ENCODE assay signal across 23 mouse cellular contexts in the genomic region with DNA sequence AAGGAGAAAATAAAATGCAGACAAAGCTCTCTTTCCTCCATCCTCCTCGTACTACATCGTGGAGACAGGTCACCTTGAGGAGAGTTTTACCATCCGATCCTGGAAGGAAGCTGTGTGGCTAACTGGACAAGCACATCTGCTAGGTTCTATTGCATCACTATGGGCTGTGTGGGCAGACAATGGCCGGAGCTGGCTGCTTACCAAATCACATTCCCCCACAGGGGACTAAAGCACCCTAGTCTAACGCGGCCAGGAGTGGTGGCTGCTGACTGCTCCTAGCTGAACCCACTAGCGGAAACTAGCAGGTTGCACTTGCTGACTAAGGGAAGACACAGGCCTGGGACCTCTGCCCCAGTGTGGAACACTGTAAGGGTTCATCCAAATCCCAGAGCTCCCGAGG.
DNase-seq lines count a peak whose midpoint lies in the region; ATAC-seq and TF ChIP-seq lines count a peak whose summit lies in the region.
"Had no signal": no experiment of that assay in that cellular context is flagged by ENCODE, and none has a peak within 500 bp of the region (broad histone marks: within the 10 kb centered on the region; RNA-seq: fewer than 3 reads in every experiment).

No protein-coding gene starts in this region.

- WGBS in kidney, embryonic 16.5 days: 75% methylated on average over 8 of the region's 8 CpGs

- TF ChIP-seq CTCF in Patski (IDR thresholded peaks at IDR 0.05): no peak

- POLR2A ChIA-PET in Patski (lab: Charles Lee): no interaction called here

- H3K36me3 ChIP-seq in kidney, embryonic 16.5 days (ENCODE audit: insufficient read depth, low read length): no peaks in the 10 kb centered on the region
- H3K36me3 ChIP-seq: embryonic facial prominence, embryonic 12.5 days; forebrain, embryonic 12.5 days; G1E; heart, embryonic 13.5 days; hindbrain, embryonic 15.5 days had no signal

- H3K4me1 ChIP-seq in kidney, embryonic 16.5 days (ENCODE audit: insufficient read depth, low read length): no peaks in the 10 kb centered on the region
- H3K4me1 ChIP-seq: embryonic facial prominence, embryonic 12.5 days; forebrain, embryonic 12.5 days; hindbrain, embryonic 15.5 days had no signal

- CTCF ChIA-PET in Patski (lab: Charles Lee): interaction anchor here (1.0 kb wide), 1 partner anchor 10 kb away, joined by 3 read pairs; no protein-coding TSS in a partner anchor

- H3K4me2 ChIP-seq in kidney, embryonic 16.5 days (replicated peaks; ENCODE audit: low read depth, low read length): no peak overlapping the region
- H3K4me2 ChIP-seq: embryonic facial prominence, embryonic 12.5 days; forebrain, embryonic 12.5 days; heart, embryonic 13.5 days; hindbrain, embryonic 15.5 days had no signal

- no peak overlapping the region for H3K27ac ChIP-seq in kidney, embryonic 16.5 days (ENCODE audit: low read length)
- H3K27ac ChIP-seq: embryonic facial prominence, embryonic 12.5 days; forebrain, embryonic 12.5 days; heart, embryonic 13.5 days; hindbrain, embryonic 15.5 days had no signal

- H3K27me3 ChIP-seq in kidney, embryonic 16.5 days (ENCODE audit: insufficient read depth, low read length): no peaks in the 10 kb centered on the region
- no peaks in the 10 kb centered on the region for H3K27me3 ChIP-seq in Patski
- H3K27me3 ChIP-seq: embryonic facial prominence, embryonic 12.5 days; forebrain, embryonic 12.5 days; heart, embryonic 13.5 days; hindbrain, embryonic 15.5 days had no signal

- in situ Hi-C loops in Patski (cut with MboI; ENCODE audit: low pct_unique_long_range_greater_than_20kb): loop anchor here (25.0 kb wide), 1 partner anchor 844 kb away; no protein-coding TSS in a partner anchor

- no peak overlapping the region for H3K9ac ChIP-seq in kidney, embryonic 16.5 days (replicated peaks; ENCODE audit: low read length)
- H3K9ac ChIP-seq: embryonic facial prominence, embryonic 12.5 days; forebrain, embryonic 12.5 days; heart, embryonic 13.5 days; hindbrain, embryonic 15.5 days had no signal

- H3K9me3 ChIP-seq in kidney, embryonic 16.5 days (ENCODE audit: low read length): no peaks in the 10 kb centered on the region
- H3K9me3 ChIP-seq: embryonic facial prominence, embryonic 12.5 days; forebrain, embryonic 12.5 days; heart, embryonic 13.5 days; hindbrain, embryonic 15.5 days had no signal

- H3K4me3 ChIP-seq in kidney, embryonic 16.5 days (ENCODE audit: low read length): no peak overlapping the region
- H3K4me3 ChIP-seq: embryonic facial prominence, embryonic 12.5 days; forebrain, embryonic 12.5 days; heart, embryonic 13.5 days; hindbrain, embryonic 15.5 days had no signal

- peak; percentile 35 for ATAC-seq in kidney, embryonic 16.5 days (ENCODE audit: low FRiP score, low TSS enrichment)
- peak; percentile 38 for ATAC-seq in Patski
- peak; percentile 33; the same call in 1 of the 2 replicates for ATAC-seq in granulocyte monocyte progenitor cell, adult 5-6 weeks (replicated peaks; ENCODE audit: poor library complexity, severe bottlenecking)
- ATAC-seq: activated CD4-positive, CD25-positive, alpha-beta regulatory T cell, adult 4 months; CD4-positive, CD25-positive, alpha-beta regulatory T cell, adult 4 months; forebrain, embryonic 16.5 days had no signal

- DNase-seq in kidney, adult 11 months: no peak
- peak; percentile 21 for DNase-seq in retina, postnatal 1 day
- DNase-seq in retina, embryonic 14.5 days (ENCODE audit: low spot score): no peak
- no peak for DNase-seq in Patski (ENCODE audit: low read depth, low spot score)
- no peak for DNase-seq in thymus, postnatal 10 days (ENCODE audit: low spot score in 2 of 2)
- no peak for DNase-seq in kidney, postnatal 36 days
- DNase-seq: adrenal gland, adult 8-10 months; B cell, adult 2 months; cerebellum, adult 2 months; cerebellum, postnatal 14 days; embryo, embryonic 11 days; gastrocnemius, postnatal 14 days; heart, postnatal 36 days had no signal
